Mouse (Mus musculus): ENCODE measurements at regions not wholly inside any gene's neighbourhood (a gene's known extent, or its start where the extent isn't known, plus 50 kb on each side); places are given as distances from the start of the nearest gene placed in this dataset.
A peak's percentile ranks its signal among the peaks of the same experiment; 100 is the strongest.

DNA sequence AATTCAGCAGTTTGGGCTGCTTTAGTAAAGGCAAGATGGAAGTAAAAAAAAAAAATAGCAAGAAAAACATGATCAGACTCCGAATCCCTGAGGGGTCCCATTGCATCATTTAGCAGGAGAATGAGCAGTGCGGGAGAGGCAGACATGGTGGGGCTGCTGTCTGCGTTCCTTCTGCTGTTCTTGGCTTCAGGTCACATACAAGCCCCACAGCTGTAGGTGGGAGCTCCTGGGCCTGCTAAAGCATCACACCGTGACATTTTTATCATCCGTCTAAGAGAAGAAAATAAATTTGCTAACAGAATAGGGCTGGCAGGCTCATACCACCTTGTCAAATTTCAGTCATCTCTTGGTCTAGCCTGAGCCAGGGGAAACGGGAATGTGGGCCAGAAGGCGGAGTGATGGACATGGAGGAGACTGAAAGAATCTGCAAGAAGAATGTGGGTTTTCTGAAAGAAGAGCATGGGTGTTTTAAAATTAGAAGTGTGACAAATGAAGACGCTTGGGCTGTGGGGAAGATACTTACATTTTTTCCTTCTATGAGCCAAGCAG lies 378.8 kb upstream of the Vrk2 start:
- 70% methylated on average over 8 of the region's 8 CpGs for WGBS
- Histone ChIP-seq H3K9me3 (replicated peaks; ENCODE audit: control insufficient read depth, low read length) (no peaks in the 10 kb centered on the region), H3K27ac (ENCODE audit: low read depth) (no peak overlapping the region), H3K4me2 (ENCODE audit: low read depth, low read length) (no peak overlapping the region), H3K4me3 (ENCODE audit: low read depth, low read length) (no peak overlapping the region), H3K36me3 (replicated peaks; ENCODE audit: control insufficient read depth, insufficient read depth, low read length) (no peaks in the 10 kb centered on the region), H3K4me1 (ENCODE audit: control insufficient read depth, insufficient read depth) (no peaks in the 10 kb centered on the region), H3K27me3 (ENCODE audit: control insufficient read depth, insufficient read depth, low read length) (no peaks in the 10 kb centered on the region), H3K9ac (replicated peaks; ENCODE audit: low read depth, low read length) (no peak overlapping the region)
- no peak for ATAC-seq (ENCODE audit: insufficient read depth, low read depth)
- DNase-seq (ENCODE audit: low spot score), result no peak
- no peak for TF ChIP-seq CTCF (IDR thresholded peaks at IDR 0.05; ENCODE audit: low read depth)
- TF ChIP-seq EP300 (IDR thresholded peaks at IDR 0.05; ENCODE audit: low read depth), result no peak

GRCm38 (mm10) chr11:26971161-26971560 lies 377.4 kb upstream of the Vrk2 start:
- no peaks in the 10 kb centered on the region for H3K4me1 ChIP-seq (ENCODE audit: control insufficient read depth, insufficient read depth)
- H3K36me3 ChIP-seq (replicated peaks; ENCODE audit: control insufficient read depth, insufficient read depth, low read length), result no peaks in the 10 kb centered on the region
- H3K4me3 ChIP-seq (ENCODE audit: low read depth, low read length), result no peak overlapping the region
- WGBS, result 79% methylated on average over 2 of the region's 2 CpGs
- DNase-seq (ENCODE audit: low spot score) (no peak), ATAC-seq (ENCODE audit: insufficient read depth, low read depth) (no peak)
- TF ChIP-seq CTCF (IDR thresholded peaks at IDR 0.05; ENCODE audit: low read depth) (no peak), EP300 (IDR thresholded peaks at IDR 0.05; ENCODE audit: low read depth) (no peak)
- no peaks in the 10 kb centered on the region for H3K27me3 ChIP-seq (ENCODE audit: control insufficient read depth, insufficient read depth, low read length)
- no peaks in the 10 kb centered on the region for H3K9me3 ChIP-seq (replicated peaks; ENCODE audit: control insufficient read depth, low read length)
- no peak overlapping the region for H3K4me2 ChIP-seq (ENCODE audit: low read depth, low read length)
- no peak overlapping the region for H3K27ac ChIP-seq (ENCODE audit: low read depth)
- H3K9ac ChIP-seq (replicated peaks; ENCODE audit: low read depth, low read length), result no peak overlapping the region

- peaks cover 13% of the 10 kb centered on the region; the same call in 1 of the 2 replicates for H3K4me1 ChIP-seq (ENCODE audit: control insufficient read depth, insufficient read depth)
- no peaks in the 10 kb centered on the region for H3K36me3 ChIP-seq (replicated peaks; ENCODE audit: control insufficient read depth, insufficient read depth, low read length)
- H3K9ac ChIP-seq (replicated peaks; ENCODE audit: low read depth, low read length), result no peak overlapping the region
- WGBS, result 68% methylated on average over 4 of the region's 4 CpGs
- H3K4me3 ChIP-seq (ENCODE audit: low read depth, low read length), result no peak overlapping the region
- TF ChIP-seq EP300 (IDR thresholded peaks at IDR 0.05; ENCODE audit: low read depth), result no peak
- no peaks in the 10 kb centered on the region for H3K27me3 ChIP-seq (ENCODE audit: control insufficient read depth, insufficient read depth, low read length)
- no peaks in the 10 kb centered on the region for H3K9me3 ChIP-seq (replicated peaks; ENCODE audit: control insufficient read depth, low read length)
- ATAC-seq (ENCODE audit: insufficient read depth, low read depth) (no peak), DNase-seq (ENCODE audit: low spot score) (no peak)
- no peak overlapping the region for H3K27ac ChIP-seq (ENCODE audit: low read depth)
- no peak overlapping the region for H3K4me2 ChIP-seq (ENCODE audit: low read depth, low read length)
Observed at GRCm38 (mm10) chr11:26967427-26967826, 373.6 kb upstream of the Vrk2 start.

DNA sequence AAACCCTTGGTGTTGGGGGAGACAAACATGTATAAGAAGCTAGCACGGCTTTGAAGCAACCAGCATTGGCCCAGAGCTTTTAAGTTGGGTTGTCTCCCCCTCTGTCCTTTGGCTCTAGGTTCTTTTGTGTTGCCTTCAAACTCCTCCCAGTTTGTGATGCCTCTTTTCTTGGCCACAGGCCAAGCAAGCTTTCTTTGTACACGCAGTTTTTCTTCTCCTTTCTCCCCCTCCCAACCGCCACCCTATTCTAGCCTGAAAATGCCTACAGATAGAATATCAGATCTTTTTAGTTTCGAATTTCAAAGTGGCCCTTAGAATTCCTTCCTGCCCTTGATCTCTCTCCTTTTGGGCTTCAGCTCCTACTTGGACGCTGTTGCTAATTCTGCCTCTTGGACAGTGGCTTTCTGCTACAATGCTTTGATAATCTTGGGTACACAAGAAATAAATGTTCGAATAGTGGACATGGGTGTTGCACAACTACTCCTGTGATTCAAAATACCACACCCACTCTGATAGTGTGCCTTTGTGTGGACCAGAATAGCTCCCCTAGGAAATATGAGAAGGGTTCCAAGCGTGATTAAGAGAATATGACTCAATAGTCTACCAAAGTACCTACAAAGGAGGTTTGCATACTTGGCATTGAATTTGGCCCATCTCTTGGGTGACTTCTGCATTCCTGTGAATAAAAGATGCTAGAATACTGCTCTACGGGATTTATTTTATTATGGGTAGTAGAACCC lies 369.3 kb upstream of the Vrk2 start:
- Histone ChIP-seq H3K4me2 (ENCODE audit: low read depth, low read length) (peak overlapping the region; percentile 4; the same call in 1 of the 2 replicates), H3K27me3 (ENCODE audit: control insufficient read depth, insufficient read depth, low read length) (no peaks in the 10 kb centered on the region), H3K9ac (replicated peaks; ENCODE audit: low read depth, low read length) (no peak overlapping the region), H3K4me1 (ENCODE audit: control insufficient read depth, insufficient read depth) (peaks cover 13% of the 10 kb centered on the region; the same call in 1 of the 2 replicates), H3K4me3 (ENCODE audit: low read depth, low read length) (no peak overlapping the region), H3K36me3 (replicated peaks; ENCODE audit: control insufficient read depth, insufficient read depth, low read length) (no peaks in the 10 kb centered on the region), H3K27ac (ENCODE audit: low read depth) (0 out of 2 replicates have a peak overlapping the region, but pooled peaks have one; percentile 20), H3K9me3 (replicated peaks; ENCODE audit: control insufficient read depth, low read length) (no peaks in the 10 kb centered on the region)
- TF ChIP-seq CTCF (IDR thresholded peaks at IDR 0.05; ENCODE audit: low read depth), result no peak
- TF ChIP-seq EP300 (IDR thresholded peaks at IDR 0.05; ENCODE audit: low read depth), result no peak
- no peak; the same call in 1 of the 2 replicates for ATAC-seq (ENCODE audit: insufficient read depth, low read depth)
- no peak for DNase-seq (ENCODE audit: low spot score)
- 24% methylated on average over 8 of the region's 8 CpGs for WGBS

DNA sequence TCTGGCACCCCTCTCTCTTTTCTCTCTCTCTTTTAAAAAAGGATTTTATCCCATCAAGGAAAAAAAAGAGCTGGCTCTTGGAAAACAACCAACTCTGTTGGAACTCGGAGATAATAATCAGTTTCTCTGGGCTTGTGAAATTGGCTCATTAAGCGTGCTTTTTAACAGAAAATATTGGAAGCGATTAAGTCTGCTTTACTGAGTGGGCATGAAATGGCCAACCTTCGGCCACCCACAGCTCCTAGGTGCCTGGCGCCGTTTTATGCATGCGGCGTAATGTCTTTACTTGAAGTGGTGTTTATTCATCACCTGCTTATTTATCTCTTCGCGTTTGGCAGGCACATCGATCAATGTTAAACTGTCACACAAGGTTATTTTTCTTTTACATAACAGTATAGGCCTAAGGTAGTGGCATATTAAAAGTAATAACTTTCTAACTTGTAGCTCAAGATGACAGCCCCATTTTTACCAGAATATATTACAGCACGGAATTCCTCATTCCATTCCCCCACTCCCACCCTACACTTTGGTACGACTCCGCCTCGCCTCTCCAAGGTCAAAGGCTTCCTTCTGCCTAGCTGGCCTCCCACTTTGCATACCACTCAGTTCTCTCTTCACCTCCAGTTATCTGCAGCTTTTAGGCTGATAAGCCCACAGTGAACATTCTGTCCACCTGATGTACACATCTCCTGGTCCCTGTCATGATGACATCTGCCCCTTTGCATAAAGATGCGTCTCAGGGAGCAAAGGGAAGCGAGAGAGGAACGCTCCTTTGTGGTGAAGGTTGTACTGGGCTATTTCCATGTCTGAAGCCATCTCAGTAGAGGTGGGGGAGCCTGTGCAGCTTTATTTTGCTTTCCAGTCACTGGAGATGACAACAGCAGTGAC lies 368.5 kb upstream of the Vrk2 start:
- H3K4me3 ChIP-seq (ENCODE audit: low read depth, low read length), result no peak overlapping the region
- no peak for DNase-seq (ENCODE audit: low spot score)
- 30% methylated on average over 18 of the region's 18 CpGs for WGBS
- no peak for ATAC-seq (ENCODE audit: insufficient read depth, low read depth)
- H3K9ac ChIP-seq (replicated peaks; ENCODE audit: low read depth, low read length), result no peak overlapping the region
- no peaks in the 10 kb centered on the region for H3K9me3 ChIP-seq (replicated peaks; ENCODE audit: control insufficient read depth, low read length)
- H3K4me1 ChIP-seq (ENCODE audit: control insufficient read depth, insufficient read depth), result peaks cover 13% of the 10 kb centered on the region; the same call in 1 of the 2 replicates
- TF ChIP-seq EP300 (IDR thresholded peaks at IDR 0.05; ENCODE audit: low read depth) (no peak), CTCF (IDR thresholded peaks at IDR 0.05; ENCODE audit: low read depth) (no peak)
- 0 out of 2 replicates have a peak overlapping the region, but pooled peaks have one; percentile 20 for H3K27ac ChIP-seq (ENCODE audit: low read depth)
- H3K27me3 ChIP-seq (ENCODE audit: control insufficient read depth, insufficient read depth, low read length), result no peaks in the 10 kb centered on the region
- H3K36me3 ChIP-seq (replicated peaks; ENCODE audit: control insufficient read depth, insufficient read depth, low read length), result no peaks in the 10 kb centered on the region
- H3K4me2 ChIP-seq (ENCODE audit: low read depth, low read length), result 0 out of 2 replicates have a peak overlapping the region, but pooled peaks have one; percentile 4

Data from heart, postnatal 0 days (tissue).